ENCODE assay signal across 8 mouse cellular contexts in the genomic region with DNA sequence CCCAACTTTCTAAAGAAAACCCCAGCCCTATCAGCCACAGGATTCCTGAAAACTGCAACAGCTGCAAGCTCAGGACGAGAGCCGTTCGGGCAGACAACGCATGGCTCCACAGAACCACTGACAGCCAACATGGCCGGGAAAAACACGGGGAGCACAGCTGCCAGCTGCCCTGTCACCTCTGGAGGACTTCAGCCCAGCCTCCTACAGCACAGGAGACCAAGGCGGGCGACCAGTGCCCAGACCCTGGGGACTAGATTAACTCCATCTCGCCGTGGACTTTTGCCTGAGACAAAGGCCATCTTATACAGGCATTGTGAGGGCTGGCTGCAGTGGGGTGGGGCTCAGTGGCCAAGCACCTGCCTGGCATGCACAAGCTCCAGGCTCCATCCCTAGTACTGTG. TPM values are rescaled to one million over a fixed set of nuclear protein-coding genes. Genes with fewer than 3 reads are reported as not detected.
DNase-seq lines count a peak whose midpoint lies in the region; ATAC-seq and TF ChIP-seq lines count a peak whose summit lies in the region.

No protein-coding gene starts in this region.

- H3K27ac ChIP-seq in lung, embryonic 14.5 days (ENCODE audit: low read depth): no peak overlapping the region
- H3K27ac ChIP-seq in hindbrain, embryonic 13.5 days: peak overlapping the region; percentile 30
- H3K27ac ChIP-seq in limb, embryonic 12.5 days: no peak overlapping the region
- no peak overlapping the region for H3K27ac ChIP-seq in stomach, embryonic 14.5 days (ENCODE audit: low read length)

- H3K4me2 ChIP-seq in lung, embryonic 14.5 days: peak overlapping the region; percentile 98
- peak overlapping the region; percentile 98 for H3K4me2 ChIP-seq in hindbrain, embryonic 13.5 days
- H3K4me2 ChIP-seq in limb, embryonic 12.5 days: peak overlapping the region; percentile 100
- H3K4me2 ChIP-seq in stomach, embryonic 14.5 days (replicated peaks; ENCODE audit: low read depth, low read length): peak overlapping the region; percentile 99

- no peak for ATAC-seq in lung, embryonic 14.5 days (ENCODE audit: insufficient read depth)
- ATAC-seq in hindbrain, embryonic 13.5 days (ENCODE audit: low FRiP score): no peak
- ATAC-seq in limb, embryonic 12.5 days (ENCODE audit: insufficient number of reproducible peaks, insufficient read depth, low FRiP score, low TSS enrichment, low read depth): no peak
- no peak for ATAC-seq in stomach, embryonic 14.5 days (ENCODE audit: insufficient number of reproducible peaks, insufficient read depth, low FRiP score, low read depth)

- H3K27me3 ChIP-seq in lung, embryonic 14.5 days (ENCODE audit: insufficient read depth, low read length): no peaks in the 10 kb centered on the region
- no peaks in the 10 kb centered on the region for H3K27me3 ChIP-seq in hindbrain, embryonic 13.5 days
- H3K27me3 ChIP-seq in limb, embryonic 12.5 days: no peaks in the 10 kb centered on the region
- H3K27me3 ChIP-seq in stomach, embryonic 14.5 days (ENCODE audit: control insufficient read depth, insufficient read depth, low read length): no peaks in the 10 kb centered on the region

- H3K9ac ChIP-seq in lung, embryonic 14.5 days: no peak overlapping the region; the same call in 1 of the 2 replicates
- H3K9ac ChIP-seq in hindbrain, embryonic 13.5 days: peak overlapping the region; percentile 93
- peak overlapping the region; percentile 45; the same call in 1 of the 2 replicates for H3K9ac ChIP-seq in limb, embryonic 12.5 days (replicated peaks)
- H3K9ac ChIP-seq in stomach, embryonic 14.5 days (replicated peaks; ENCODE audit: low read depth, low read length): no peak overlapping the region

- peak overlapping the region; percentile 77 for H3K4me3 ChIP-seq in lung, embryonic 14.5 days (ENCODE audit: low read depth, low read length)
- peak overlapping the region; percentile 93 for H3K4me3 ChIP-seq in hindbrain, embryonic 13.5 days
- peak overlapping the region; percentile 90 for H3K4me3 ChIP-seq in limb, embryonic 12.5 days (replicated peaks)
- peak overlapping the region; percentile 65; the same call in 1 of the 2 replicates for H3K4me3 ChIP-seq in stomach, embryonic 14.5 days (ENCODE audit: low read depth, low read length)

- peaks cover 27% of the 10 kb centered on the region for H3K4me1 ChIP-seq in lung, embryonic 14.5 days (ENCODE audit: insufficient read depth)
- peaks cover 81% of the 10 kb centered on the region for H3K4me1 ChIP-seq in hindbrain, embryonic 13.5 days (replicated peaks)
- H3K4me1 ChIP-seq in limb, embryonic 12.5 days (replicated peaks): peaks cover 44% of the 10 kb centered on the region
- peaks cover 49% of the 10 kb centered on the region for H3K4me1 ChIP-seq in stomach, embryonic 14.5 days (ENCODE audit: control insufficient read depth, insufficient read depth, low read length)

- H3K9me3 ChIP-seq in lung, embryonic 14.5 days (ENCODE audit: low read depth, low read length): no peaks in the 10 kb centered on the region
- H3K9me3 ChIP-seq in hindbrain, embryonic 13.5 days: no peaks in the 10 kb centered on the region
- no peaks in the 10 kb centered on the region for H3K9me3 ChIP-seq in limb, embryonic 12.5 days
- no peaks in the 10 kb centered on the region for H3K9me3 ChIP-seq in stomach, embryonic 14.5 days (ENCODE audit: control insufficient read depth, low read depth, low read length)

- no peak for DNase-seq in lung, embryonic 14.5 days
- no peak for DNase-seq in lung, postnatal 25 days (ENCODE audit: low spot score)
- no peak for DNase-seq in left cerebral cortex, adult 8-10 months (ENCODE audit: low spot score in 2 of 2)
- DNase-seq in spleen, postnatal 4 days (ENCODE audit: low spot score in 2 of 2): no peak
- DNase-seq in cerebellum, adult 9-10 months: no peak

- WGBS in lung, embryonic 14.5 days: 45% methylated on average over 10 of the region's 10 CpGs
- 28% methylated on average over 10 of the region's 10 CpGs for WGBS in hindbrain, embryonic 13.5 days
- 77% methylated on average over 10 of the region's 10 CpGs for WGBS in limb, embryonic 12.5 days
- 61% methylated on average over 10 of the region's 10 CpGs for WGBS in stomach, embryonic 14.5 days

- 0 out of 2 replicates have a peak, but pooled peaks cover 19% of the 10 kb centered on the region for H3K36me3 ChIP-seq in lung, embryonic 14.5 days (ENCODE audit: insufficient read depth)
- no peaks in the 10 kb centered on the region for H3K36me3 ChIP-seq in hindbrain, embryonic 13.5 days
- peaks cover 29% of the 10 kb centered on the region; the same call in 1 of the 2 replicates for H3K36me3 ChIP-seq in limb, embryonic 12.5 days
- H3K36me3 ChIP-seq in stomach, embryonic 14.5 days (ENCODE audit: control insufficient read depth, insufficient read depth, low read length): no peaks in the 10 kb centered on the region; the same call in 1 of the 2 replicates

- TF ChIP-seq CTCF in lung, embryonic 14.5 days (IDR thresholded peaks at IDR 0.05; ENCODE audit: low read depth): no peak

RNA-seq across cellular contexts. Expression of a gene that starts 2.8 kb away (rescaled TPM):
- polyA plus RNA-seq in lung, embryonic 14.5 days (2014; fragmentation: Nextera tagmentation; extraction: Ambion mirVana): 23.0 and 25.0 TPM in 2 replicates
- 27.5 and 28.3 TPM in 2 replicates for polyA plus RNA-seq in hindbrain, embryonic 13.5 days (2015; fragmentation: Nextera tagmentation; extraction: Ambion mirVana)
- 19.9 and 22.1 TPM in 2 replicates for polyA plus RNA-seq in limb, embryonic 12.5 days (2016; fragmentation: Nextera tagmentation; extraction: Ambion mirVana)
- polyA plus RNA-seq in stomach, embryonic 14.5 days (2014; fragmentation: Nextera tagmentation; extraction: Ambion mirVana): 28.7 TPM in 2 replicates
- 10 to 100 TPM; 68.6 to 73.0 (median 70.5) TPM for total RNA-seq in left cerebral cortex, adult 8-10 months (2022)

RNA-seq across cellular contexts. Expression of a gene that starts 59.7 kb away (rescaled TPM):
- 198 and 202 TPM in 2 replicates for polyA plus RNA-seq in lung, embryonic 14.5 days (2014; fragmentation: Nextera tagmentation; extraction: Ambion mirVana)
- polyA plus RNA-seq in hindbrain, embryonic 13.5 days (2015; fragmentation: Nextera tagmentation; extraction: Ambion mirVana): 372 and 374 TPM in 2 replicates
- 186 and 190 TPM in 2 replicates for polyA plus RNA-seq in limb, embryonic 12.5 days (2016; fragmentation: Nextera tagmentation; extraction: Ambion mirVana)
- 240 and 249 TPM in 2 replicates for polyA plus RNA-seq in stomach, embryonic 14.5 days (2014; fragmentation: Nextera tagmentation; extraction: Ambion mirVana)
- 100 to 1,000 TPM; 159 to 187 (median 173) TPM for total RNA-seq in left cerebral cortex, adult 8-10 months (2022)

Comparison
In these comparisons a context has a peak if more than half of its experiments do, and no peak if none do; other contexts are left out.
1. H3K9ac ChIP-seq: peak in hindbrain, embryonic 13.5 days (single experiment) and limb, embryonic 12.5 days (single experiment); none in lung, embryonic 14.5 days (single experiment) and stomach, embryonic 14.5 days (single experiment).
2. Peak in every context shown above with its lines, with median percentiles within 50 percentile points of each other: H3K4me2 ChIP-seq and H3K4me3 ChIP-seq.